In the genomic region with DNA sequence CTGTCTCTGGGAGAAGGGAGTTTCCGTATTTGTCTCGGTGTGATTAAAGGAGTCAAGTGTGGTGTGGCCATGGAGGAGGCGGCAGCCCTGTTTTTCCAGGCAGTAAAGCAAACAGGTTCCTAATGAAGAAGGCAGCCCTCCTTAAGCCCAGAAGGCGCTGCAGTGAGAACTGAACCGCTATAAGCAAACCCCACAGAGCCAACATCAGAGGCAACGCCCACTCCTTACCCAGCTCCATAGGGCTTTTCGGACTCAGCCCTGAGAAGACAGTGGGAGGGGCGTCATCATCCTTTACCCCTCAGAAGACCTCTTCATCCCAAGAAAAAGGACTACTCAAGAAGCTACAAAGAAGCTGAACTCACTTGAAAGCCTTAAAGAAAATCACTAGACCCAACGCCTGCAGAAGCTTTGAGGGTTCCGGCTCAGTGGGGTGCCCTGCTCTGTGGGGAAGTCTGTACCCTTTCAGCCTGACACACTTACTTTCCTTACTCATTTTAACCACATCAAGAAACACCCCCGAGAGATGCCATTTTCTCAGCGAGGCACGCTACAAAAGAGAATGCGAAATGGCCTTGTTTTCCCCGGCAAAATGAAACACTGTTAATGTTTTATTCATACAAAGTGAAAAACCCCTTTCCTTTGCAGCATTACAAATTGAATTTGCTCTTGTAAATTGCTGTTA, we compare ENCODE assay signal across 18 mouse cellular contexts.
DNase-seq lines count a peak whose midpoint lies in the region; ATAC-seq and TF ChIP-seq lines count a peak whose summit lies in the region.
"Had no signal": no experiment of that assay in that cellular context is flagged by ENCODE, and none has a peak within 500 bp of the region (broad histone marks: within the 10 kb centered on the region; RNA-seq: fewer than 3 reads in every experiment).

No protein-coding gene starts in this region.

- 0 out of 2 replicates have a peak overlapping the region, but pooled peaks have one; percentile 15 for H3K27ac ChIP-seq in forebrain, postnatal 0 days (ENCODE audit: low read depth, low read length)
- H3K27ac ChIP-seq in forebrain, embryonic 14.5 days (ENCODE audit: low read depth, low read length), result no peak overlapping the region
- peak overlapping the region; percentile 45; the same call in 1 of the 2 replicates for H3K27ac ChIP-seq in midbrain, embryonic 13.5 days
- no peak overlapping the region for H3K27ac ChIP-seq in midbrain, postnatal 0 days (ENCODE audit: low read depth, low read length)
- H3K27ac ChIP-seq in neural tube, embryonic 15.5 days (replicated peaks), result peak overlapping the region; percentile 60
- H3K27ac ChIP-seq: heart, embryonic 15.5 days; left cerebral cortex, adult 2 months; liver, embryonic 15.5 days had no signal

- peaks cover 6% of the 10 kb centered on the region; the same call in 1 of the 2 replicates for H3K36me3 ChIP-seq in forebrain, postnatal 0 days (ENCODE audit: insufficient read depth)
- no peaks in the 10 kb centered on the region for H3K36me3 ChIP-seq in forebrain, embryonic 14.5 days (ENCODE audit: control insufficient read depth, insufficient read depth, low read length)
- H3K36me3 ChIP-seq in midbrain, embryonic 13.5 days, result peaks cover 11% of the 10 kb centered on the region; the same call in 1 of the 2 replicates
- H3K36me3 ChIP-seq in midbrain, postnatal 0 days (ENCODE audit: insufficient read depth, low read length), result peaks cover 4% of the 10 kb centered on the region; the same call in 1 of the 2 replicates
- H3K36me3 ChIP-seq in neural tube, embryonic 15.5 days, result peaks cover 4% of the 10 kb centered on the region; the same call in 1 of the 2 replicates
- H3K36me3 ChIP-seq: heart, embryonic 15.5 days; liver, embryonic 15.5 days had no signal

- peaks cover 7% of the 10 kb centered on the region; the same call in 1 of the 2 replicates for H3K4me1 ChIP-seq in forebrain, postnatal 0 days (ENCODE audit: insufficient read depth)
- peaks cover 8% of the 10 kb centered on the region; the same call in 1 of the 2 replicates for H3K4me1 ChIP-seq in forebrain, embryonic 14.5 days (ENCODE audit: control insufficient read depth, insufficient read depth, low read length)
- peaks cover 40% of the 10 kb centered on the region for H3K4me1 ChIP-seq in midbrain, embryonic 13.5 days (replicated peaks)
- H3K4me1 ChIP-seq in midbrain, postnatal 0 days (ENCODE audit: insufficient read depth, low read length), result no peaks in the 10 kb centered on the region; the same call in 1 of the 2 replicates
- peaks cover 31% of the 10 kb centered on the region for H3K4me1 ChIP-seq in neural tube, embryonic 15.5 days
- H3K4me1 ChIP-seq: liver, embryonic 15.5 days had no signal

- DNase-seq in forebrain, postnatal 0 days, result no peak
- no peak for DNase-seq in forebrain, embryonic 14.5 days (ENCODE audit: low spot score)
- DNase-seq in midbrain, postnatal 0 days (ENCODE audit: low spot score), result no peak
- no peak for DNase-seq in left cerebral cortex, postnatal 4 days
- DNase-seq in spleen, postnatal 4 days (ENCODE audit: low spot score in 2 of 2), result no peak
- DNase-seq: adrenal gland, postnatal 25 days; cerebellum, adult 9-10 months; gastrocnemius, postnatal 10 days; heart, adult 18-20 months; kidney, adult 18-20 months; kidney, postnatal 25 days; right cerebral cortex, postnatal 4 days had no signal

- peak; percentile 36; the same call in 1 of the 2 replicates for ATAC-seq in forebrain, postnatal 0 days
- ATAC-seq in forebrain, embryonic 14.5 days, result no peak
- ATAC-seq in midbrain, embryonic 13.5 days, result peak; percentile 51
- no peak for ATAC-seq in midbrain, postnatal 0 days (ENCODE audit: low FRiP score)
- ATAC-seq in neural tube, embryonic 15.5 days (ENCODE audit: low FRiP score), result no peak
- ATAC-seq: lung, postnatal 0 days had no signal

- 0 out of 2 replicates have a peak, but pooled peaks cover 5% of the 10 kb centered on the region for H3K27me3 ChIP-seq in forebrain, postnatal 0 days (ENCODE audit: insufficient read depth, low read length)
- H3K27me3 ChIP-seq in forebrain, embryonic 14.5 days (replicated peaks; ENCODE audit: control insufficient read depth, insufficient read depth, low read length), result no peaks in the 10 kb centered on the region
- H3K27me3 ChIP-seq in midbrain, embryonic 13.5 days, result no peaks in the 10 kb centered on the region
- no peaks in the 10 kb centered on the region for H3K27me3 ChIP-seq in midbrain, postnatal 0 days (ENCODE audit: insufficient read depth, low read length)
- no peaks in the 10 kb centered on the region for H3K27me3 ChIP-seq in neural tube, embryonic 15.5 days (replicated peaks)
- H3K27me3 ChIP-seq: heart, embryonic 15.5 days; liver, embryonic 15.5 days had no signal

- WGBS in forebrain, postnatal 0 days, result 37% methylated on average over 15 of the region's 15 CpGs
- 37% methylated on average over 15 of the region's 15 CpGs for WGBS in forebrain, embryonic 14.5 days
- 31% methylated on average over 15 of the region's 15 CpGs for WGBS in midbrain, embryonic 13.5 days
- WGBS in midbrain, postnatal 0 days, result 28% methylated on average over 15 of the region's 15 CpGs
- 53% methylated on average over 15 of the region's 15 CpGs for WGBS in neural tube, embryonic 15.5 days

- no peak for TF ChIP-seq CTCF in forebrain, postnatal 0 days (IDR thresholded peaks at IDR 0.05; ENCODE audit: low read depth)
- TF ChIP-seq CTCF in midbrain, postnatal 0 days (IDR thresholded peaks at IDR 0.05), result no peak

- no peak overlapping the region for H3K4me3 ChIP-seq in forebrain, postnatal 0 days (ENCODE audit: low read depth, low read length)
- no peak overlapping the region for H3K4me3 ChIP-seq in forebrain, embryonic 14.5 days (ENCODE audit: low read depth, low read length)
- H3K4me3 ChIP-seq in midbrain, embryonic 13.5 days (replicated peaks), result no peak overlapping the region
- no peak overlapping the region for H3K4me3 ChIP-seq in midbrain, postnatal 0 days (ENCODE audit: low read depth, low read length)
- no peak overlapping the region for H3K4me3 ChIP-seq in neural tube, embryonic 15.5 days (replicated peaks)
- H3K4me3 ChIP-seq: heart, embryonic 15.5 days; left cerebral cortex, adult 2 months; liver, embryonic 15.5 days had no signal

- intact Hi-C loops in left cerebral cortex, postnatal 4 days (cut with DNase I), result no loop called here

- no peaks in the 10 kb centered on the region for H3K9me3 ChIP-seq in forebrain, postnatal 0 days (ENCODE audit: low read length)
- no peaks in the 10 kb centered on the region for H3K9me3 ChIP-seq in forebrain, embryonic 14.5 days (replicated peaks; ENCODE audit: control insufficient read depth, low read length)
- H3K9me3 ChIP-seq in midbrain, embryonic 13.5 days, result no peaks in the 10 kb centered on the region
- H3K9me3 ChIP-seq in midbrain, postnatal 0 days (ENCODE audit: low read length), result no peaks in the 10 kb centered on the region
- H3K9me3 ChIP-seq in neural tube, embryonic 15.5 days (replicated peaks), result no peaks in the 10 kb centered on the region
- H3K9me3 ChIP-seq: heart, embryonic 15.5 days; liver, embryonic 15.5 days had no signal

- no peak overlapping the region for H3K4me2 ChIP-seq in forebrain, postnatal 0 days (ENCODE audit: low read depth)
- no peak overlapping the region for H3K4me2 ChIP-seq in forebrain, embryonic 14.5 days (ENCODE audit: low read length)
- H3K4me2 ChIP-seq in midbrain, embryonic 13.5 days (replicated peaks), result peak overlapping the region; percentile 17; the same call in 1 of the 2 replicates
- H3K4me2 ChIP-seq in midbrain, postnatal 0 days (ENCODE audit: low read depth, low read length, poor library complexity, severe bottlenecking), result no peak overlapping the region
- H3K4me2 ChIP-seq in neural tube, embryonic 15.5 days, result 0 out of 2 replicates have a peak overlapping the region, but pooled peaks have one; percentile 13
- H3K4me2 ChIP-seq: heart, embryonic 15.5 days; liver, embryonic 15.5 days had no signal

- no peak overlapping the region for H3K9ac ChIP-seq in forebrain, postnatal 0 days
- no peak overlapping the region for H3K9ac ChIP-seq in forebrain, embryonic 14.5 days (ENCODE audit: low read length)
- H3K9ac ChIP-seq in midbrain, embryonic 13.5 days (replicated peaks), result no peak overlapping the region
- H3K9ac ChIP-seq in midbrain, postnatal 0 days (replicated peaks; ENCODE audit: low read length, poor library complexity, severe bottlenecking), result no peak overlapping the region
- H3K9ac ChIP-seq in neural tube, embryonic 15.5 days (replicated peaks), result no peak overlapping the region
- H3K9ac ChIP-seq: heart, embryonic 15.5 days; liver, embryonic 15.5 days had no signal

Comparison
In these comparisons a context has a peak if more than half of its experiments do, and no peak if none do; other contexts are left out.
1. ATAC-seq: peak in forebrain, postnatal 0 days (single experiment) and midbrain, embryonic 13.5 days (single experiment); none in forebrain, embryonic 14.5 days (single experiment), midbrain, postnatal 0 days (single experiment) and neural tube, embryonic 15.5 days (single experiment).
2. H3K27ac ChIP-seq: peak in forebrain, postnatal 0 days (single experiment), midbrain, embryonic 13.5 days (single experiment) and neural tube, embryonic 15.5 days (single experiment); none in forebrain, embryonic 14.5 days (single experiment) and midbrain, postnatal 0 days (single experiment).
3. H3K4me2 ChIP-seq: peak in midbrain, embryonic 13.5 days (single experiment) and neural tube, embryonic 15.5 days (single experiment); none in forebrain, postnatal 0 days (single experiment), forebrain, embryonic 14.5 days (single experiment) and midbrain, postnatal 0 days (single experiment).